In genomic region chr5:146598215-146599119, GRCm38 (mm10) we compare ENCODE assay signal across 23 mouse cellular contexts. TPM values are rescaled to one million over a fixed set of nuclear protein-coding genes. Genes with fewer than 3 reads are reported as not detected.
DNase-seq lines count a peak whose midpoint lies in the region; ATAC-seq lines count a peak whose summit lies in the region.
"Had no signal": no experiment of that assay in that cellular context is flagged by ENCODE, and none has a peak within 500 bp of the region (broad histone marks: within the 10 kb centered on the region; RNA-seq: fewer than 3 reads in every experiment).

No protein-coding gene starts in this region.

- no peak overlapping the region for H3K4me2 ChIP-seq in midbrain, embryonic 15.5 days
- H3K4me2 ChIP-seq: heart, embryonic 15.5 days; hindbrain, embryonic 13.5 days; limb, embryonic 13.5 days; lung, embryonic 14.5 days had no signal

- no peaks in the 10 kb centered on the region for H3K4me1 ChIP-seq in midbrain, embryonic 15.5 days
- H3K4me1 ChIP-seq: heart, embryonic 15.5 days; hindbrain, embryonic 13.5 days; limb, embryonic 13.5 days had no signal

- peak overlapping the region; percentile 41 for H3K27ac ChIP-seq in midbrain, embryonic 15.5 days
- H3K27ac ChIP-seq: heart, embryonic 15.5 days; hindbrain, embryonic 13.5 days; limb, embryonic 13.5 days; macrophage had no signal

- no peaks in the 10 kb centered on the region for H3K9me3 ChIP-seq in midbrain, embryonic 15.5 days
- H3K9me3 ChIP-seq: heart, embryonic 15.5 days; limb, embryonic 13.5 days had no signal

- WGBS in midbrain, embryonic 15.5 days: 65% methylated on average over 27 of the region's 27 CpGs

- ATAC-seq in midbrain, embryonic 15.5 days (replicated peaks): peak; percentile 52; the same call in 1 of the 2 replicates

- intact Hi-C loops in heart, postnatal 25 days (cut with DNase I): no loop called here

- no peaks in the 10 kb centered on the region for H3K27me3 ChIP-seq in midbrain, embryonic 15.5 days (replicated peaks)
- H3K27me3 ChIP-seq: heart, embryonic 15.5 days; limb, embryonic 13.5 days had no signal

- peak; percentile 40 to 45 for DNase-seq in frontal cortex, postnatal 36 days (ENCODE audit: low spot score in 2 of 2)
- DNase-seq in frontal cortex, postnatal 25 days (ENCODE audit: low spot score in 2 of 2): no peak
- peak; percentile 56 for DNase-seq in right cerebral cortex, adult 18-20 months
- DNase-seq in right cerebral cortex, postnatal 25 days: no peak
- DNase-seq in adrenal gland, adult 8-10 months: no peak
- no peak for DNase-seq in heart, postnatal 25 days (ENCODE audit: low spot score)
- DNase-seq: cerebellum, adult 9-11 months; heart, adult 18-20 months; kidney, adult 11 months; kidney, postnatal 25 days; lung, embryonic 14.5 days; retina, postnatal 1 day; thymus, postnatal 4 days had no signal

- no peak overlapping the region for H3K4me3 ChIP-seq in midbrain, embryonic 15.5 days
- H3K4me3 ChIP-seq: heart, embryonic 15.5 days; hindbrain, embryonic 13.5 days; limb, embryonic 13.5 days had no signal

- no peaks in the 10 kb centered on the region for H3K36me3 ChIP-seq in midbrain, embryonic 15.5 days (replicated peaks)
- H3K36me3 ChIP-seq: heart, embryonic 15.5 days; hindbrain, embryonic 13.5 days; limb, embryonic 13.5 days had no signal

- no peak overlapping the region for H3K9ac ChIP-seq in midbrain, embryonic 15.5 days
- H3K9ac ChIP-seq: heart, embryonic 15.5 days; hindbrain, embryonic 13.5 days; limb, embryonic 13.5 days; lung, embryonic 14.5 days had no signal

RNA-seq across cellular contexts. Expression of gene Gpr12, which starts 13.4 kb away (rescaled TPM):
- polyA plus RNA-seq in midbrain, embryonic 15.5 days (2015; fragmentation: Nextera tagmentation; extraction: Ambion mirVana): 26.7 and 27.3 TPM in 2 replicates
- under 1 TPM in 1 of 4 experiments, not detected in 3; 0.32 TPM for total RNA-seq in adrenal gland, adult 8-10 months (2022)
- under 1 TPM in 1 of 2 experiments, not detected in 1; 0.11 TPM for total RNA-seq in heart, postnatal 25 days (2021)
- total RNA-seq: ES-E14; gastrocnemius, adult 8-10 months; neutrophil, adult 5-6 weeks had no signal
- polyA plus RNA-seq: C2C12; heart, embryonic 15.5 days; lung, embryonic 14.5 days; macrophage had no signal

RNA-seq across cellular contexts. Expression of gene Gm3415, which starts 42.5 kb away (rescaled TPM):
- not detected in 2 replicates for polyA plus RNA-seq in midbrain, embryonic 15.5 days (2015; fragmentation: Nextera tagmentation; extraction: Ambion mirVana)
- total RNA-seq in adrenal gland, adult 8-10 months (2022): not detected
- not detected for total RNA-seq in heart, postnatal 25 days (2021)
- total RNA-seq: ES-E14; gastrocnemius, adult 8-10 months; heart, adult 18-20 months; layer of hippocampus, postnatal 10 days; neutrophil, adult 5-6 weeks had no signal
- polyA plus RNA-seq: C2C12; heart, embryonic 15.5 days; hindbrain, embryonic 13.5 days; limb, embryonic 13.5 days; lung, embryonic 14.5 days; macrophage had no signal

Comparison
In these comparisons a context has a peak if more than half of its experiments do, and no peak if none do; other contexts are left out.
1. DNase-seq: peak in frontal cortex, postnatal 36 days (2 of 2) and right cerebral cortex, adult 18-20 months (single experiment); none in frontal cortex, postnatal 25 days (0 of 2), right cerebral cortex, postnatal 25 days (single experiment), adrenal gland, adult 8-10 months (single experiment) and heart, postnatal 25 days (single experiment).